Mouse (Mus musculus): ENCODE data around the gene Nckap5.

DNA sequence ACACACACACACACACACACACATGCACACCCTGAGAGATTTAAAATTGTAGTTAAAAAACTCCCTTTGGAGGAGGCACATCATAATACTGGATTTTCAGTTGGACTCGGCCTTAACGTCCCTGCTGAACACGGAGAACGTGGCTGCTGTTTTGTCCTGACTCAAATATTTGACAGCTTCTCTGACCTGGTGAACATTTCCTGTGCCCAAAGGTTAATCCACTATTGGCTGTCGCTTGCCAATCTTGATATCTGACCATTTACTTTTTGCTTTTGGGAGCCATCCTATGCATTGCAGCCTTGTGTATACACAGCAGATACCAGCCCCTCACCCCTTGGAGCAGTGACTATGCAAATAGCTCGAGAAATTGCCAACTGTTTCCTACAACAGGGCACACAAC is 862.9 kb downstream of the Nckap5 start:
- TF ChIP-seq MXI1 (IDR thresholded peaks at IDR 0.05; ENCODE audit: low read depth, low read length) = no peak
- no peak for TF ChIP-seq MAFK (IDR thresholded peaks at IDR 0.05; ENCODE audit: insufficient replicate concordance, low read length)
- TF ChIP-seq HCFC1 (IDR thresholded peaks at IDR 0.05; ENCODE audit: low read depth, low read length) = no peak
- TF ChIP-seq MYC (IDR thresholded peaks at IDR 0.05; ENCODE audit: low read depth, low read length) = no peak
- TF ChIP-seq PAX5 (IDR thresholded peaks at IDR 0.05; ENCODE audit: low read length) = no peak
- TF ChIP-seq CTCF (conservative IDR thresholded peaks at IDR 0.05 in 1 of 2, IDR thresholded peaks at IDR 0.05 in 1 of 2; ENCODE audit: low read depth in 2 of 2, low read length in 2 of 2) = no peak
- TF ChIP-seq POLR2A (IDR thresholded peaks at IDR 0.05; ENCODE audit: low read depth, low read length) = no peak
- no peak for TF ChIP-seq ZC3H11A (IDR thresholded peaks at IDR 0.05; ENCODE audit: low read depth, low read length)
- no peak for TF ChIP-seq BHLHE40 (IDR thresholded peaks at IDR 0.05; ENCODE audit: low read depth, low read length)
- no peak for TF ChIP-seq NELFE (IDR thresholded peaks at IDR 0.05; ENCODE audit: low read depth, low read length)
- no peak for TF ChIP-seq ZNF384 (IDR thresholded peaks at IDR 0.05; ENCODE audit: low read depth, low read length)
- TF ChIP-seq EP300 (IDR thresholded peaks at IDR 0.05; ENCODE audit: low read length) = no peak
- TF ChIP-seq USF1 (IDR thresholded peaks at IDR 0.05; ENCODE audit: low read depth, low read length) = no peak
- TF ChIP-seq ELF1 (IDR thresholded peaks at IDR 0.05; ENCODE audit: low read depth, low read length) = no peak
